Mouse (Mus musculus): ENCODE measurements around the gene Hmg20a. TPM values are rescaled to one million over a fixed set of nuclear protein-coding genes. Genes with fewer than 3 reads are reported as not detected.

Gene Hmg20a
- polyA plus RNA-seq, 1 experiment from 2014 or later, result 15.2 TPM

DNA sequence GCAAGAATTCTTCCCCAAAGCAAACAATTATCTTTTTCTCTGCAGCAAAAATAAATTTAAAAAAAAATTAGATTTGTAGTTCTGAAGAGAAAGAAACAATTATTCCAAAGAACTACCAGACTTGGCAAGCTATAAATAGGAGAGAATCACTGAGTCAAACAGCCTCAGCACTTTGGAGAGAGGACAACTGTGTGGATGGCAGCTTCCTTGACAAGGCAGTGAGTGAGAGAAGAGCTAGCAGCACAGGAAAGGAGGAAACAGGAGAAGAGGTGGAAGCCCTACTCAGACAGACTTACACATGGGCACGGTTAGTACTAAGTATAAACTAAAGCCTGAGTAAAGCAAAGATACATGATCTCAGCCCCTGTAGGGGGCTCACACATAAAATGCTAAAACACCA, 22.1 kb upstream of the Hmg20a start:
- no peaks in the 10 kb centered on the region for H3K27me3 ChIP-seq (ENCODE audit: control insufficient read depth, insufficient read depth, low read length)
- H3K4me1 ChIP-seq (replicated peaks; ENCODE audit: control insufficient read depth, insufficient read depth), result no peaks in the 10 kb centered on the region
- no peaks in the 10 kb centered on the region for H3K9me3 ChIP-seq (ENCODE audit: control insufficient read depth, low read length)
- no peak overlapping the region for H3K4me3 ChIP-seq (ENCODE audit: low read depth, low read length)
- ATAC-seq (ENCODE audit: low FRiP score, low TSS enrichment) (no peak), DNase-seq (ENCODE audit: low spot score) (no peak)
- TF ChIP-seq CTCF (IDR thresholded peaks at IDR 0.05; ENCODE audit: low read depth) (no peak), EP300 (optimal IDR thresholded peaks at IDR 0.05) (no peak)
- no peak overlapping the region for H3K27ac ChIP-seq (replicated peaks)
- H3K36me3 ChIP-seq (ENCODE audit: control insufficient read depth, insufficient read depth, low read length), result no peaks in the 10 kb centered on the region
- no peak overlapping the region for H3K4me2 ChIP-seq (replicated peaks; ENCODE audit: low read depth)
- WGBS, result 38% methylated on average over 1 of the region's 1 CpGs
- no peak overlapping the region for H3K9ac ChIP-seq (ENCODE audit: low read length)

DNA sequence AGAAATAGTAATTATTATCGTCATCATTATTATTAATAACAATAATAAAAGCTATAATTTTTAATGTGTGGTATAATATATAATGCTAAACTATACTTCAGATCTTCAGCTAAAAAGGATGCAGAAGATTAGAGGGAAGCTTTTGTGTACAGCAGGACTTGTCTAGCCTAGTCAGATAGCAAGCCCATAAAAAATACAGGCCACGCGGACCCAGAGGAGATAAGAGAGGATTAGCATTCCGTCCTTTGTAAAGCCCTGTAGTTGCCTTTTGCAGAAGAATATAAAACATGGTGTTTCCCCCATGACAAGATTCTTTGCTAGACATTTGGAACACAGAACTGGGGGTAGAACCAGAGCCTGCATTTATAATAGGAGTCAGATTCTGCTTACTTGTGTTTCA, 13.8 kb upstream of the Hmg20a start:
- H3K27me3 ChIP-seq (ENCODE audit: control insufficient read depth, insufficient read depth, low read length), result no peaks in the 10 kb centered on the region

DNA sequence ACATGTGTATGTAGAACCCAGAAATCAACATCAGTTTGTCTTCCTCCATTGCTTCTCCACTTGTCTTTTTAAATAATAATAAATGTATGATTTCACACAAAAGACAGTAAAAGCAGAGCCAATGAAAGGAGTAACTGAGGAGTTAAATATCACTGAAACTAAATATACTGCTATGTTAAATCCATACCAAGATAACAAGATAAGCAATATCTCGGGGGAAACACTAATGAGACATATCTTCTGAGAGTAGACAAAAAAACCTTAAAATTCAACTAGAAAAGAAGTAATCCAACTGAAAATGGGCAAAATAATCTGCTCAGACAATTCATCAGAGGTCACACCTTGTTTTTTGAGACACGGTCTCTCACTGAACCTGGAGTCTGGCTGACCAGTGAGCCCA, 8.5 kb upstream of the Hmg20a start:
- ATAC-seq (ENCODE audit: low FRiP score, low TSS enrichment) (no peak), DNase-seq (ENCODE audit: low spot score) (no peak)
- no peak overlapping the region for H3K4me3 ChIP-seq (ENCODE audit: low read depth, low read length)
- no peak overlapping the region for H3K9ac ChIP-seq (ENCODE audit: low read length)
- H3K4me2 ChIP-seq (replicated peaks; ENCODE audit: low read depth), result no peak overlapping the region
- no peaks in the 10 kb centered on the region for H3K4me1 ChIP-seq (replicated peaks; ENCODE audit: control insufficient read depth, insufficient read depth)
- no peaks in the 10 kb centered on the region for H3K9me3 ChIP-seq (ENCODE audit: control insufficient read depth, low read length)
- H3K27ac ChIP-seq (replicated peaks), result no peak overlapping the region
- H3K27me3 ChIP-seq (ENCODE audit: control insufficient read depth, insufficient read depth, low read length), result no peaks in the 10 kb centered on the region
- no peaks in the 10 kb centered on the region for H3K36me3 ChIP-seq (ENCODE audit: control insufficient read depth, insufficient read depth, low read length)
- TF ChIP-seq EP300 (optimal IDR thresholded peaks at IDR 0.05), result no peak
- TF ChIP-seq CTCF (IDR thresholded peaks at IDR 0.05; ENCODE audit: low read depth), result no peak
- WGBS, result 77% methylated on average over 2 of the region's 2 CpGs

More for the DNA sequence above, 13.8 kb upstream of the Hmg20a start:
- WGBS, result 46% methylated on average over 4 of the region's 4 CpGs
- H3K4me2 ChIP-seq (replicated peaks; ENCODE audit: low read depth), result no peak overlapping the region
- no peak for ATAC-seq (ENCODE audit: low FRiP score, low TSS enrichment)
- no peaks in the 10 kb centered on the region for H3K9me3 ChIP-seq (ENCODE audit: control insufficient read depth, low read length)
- no peak for TF ChIP-seq CTCF (IDR thresholded peaks at IDR 0.05; ENCODE audit: low read depth)
- TF ChIP-seq EP300 (optimal IDR thresholded peaks at IDR 0.05), result no peak
- DNase-seq (ENCODE audit: low spot score), result no peak
- H3K36me3 ChIP-seq (ENCODE audit: control insufficient read depth, insufficient read depth, low read length), result no peaks in the 10 kb centered on the region
- no peak overlapping the region for H3K9ac ChIP-seq (ENCODE audit: low read length)
- H3K4me1 ChIP-seq (replicated peaks; ENCODE audit: control insufficient read depth, insufficient read depth), result no peaks in the 10 kb centered on the region
- H3K27ac ChIP-seq (replicated peaks), result no peak overlapping the region
- H3K4me3 ChIP-seq (ENCODE audit: low read depth, low read length), result no peak overlapping the region

DNA sequence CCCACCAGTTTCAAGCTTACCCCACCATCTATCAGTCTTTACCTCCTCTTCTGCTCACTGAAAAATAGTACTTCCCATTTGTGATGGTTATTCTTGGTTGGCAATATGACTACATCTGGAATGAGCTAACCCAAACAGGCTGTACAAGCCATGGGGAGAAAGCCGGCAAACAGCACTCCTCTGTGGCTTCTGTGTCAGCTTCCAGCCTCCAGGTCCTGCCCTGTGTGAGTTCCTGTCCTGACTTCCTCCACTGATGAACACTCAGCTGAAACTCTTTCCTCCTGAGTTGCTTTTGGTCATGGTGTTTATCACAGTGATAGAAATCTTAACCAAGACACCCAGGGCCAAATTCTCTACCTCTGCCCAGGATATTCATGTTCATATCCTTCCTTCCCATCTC, 5.7 kb upstream of the Hmg20a start:
- Histone ChIP-seq H3K27ac (replicated peaks) (no peak overlapping the region), H3K4me1 (replicated peaks; ENCODE audit: control insufficient read depth, insufficient read depth) (no peaks in the 10 kb centered on the region), H3K4me2 (replicated peaks; ENCODE audit: low read depth) (no peak overlapping the region), H3K9ac (ENCODE audit: low read length) (no peak overlapping the region), H3K4me3 (ENCODE audit: low read depth, low read length) (no peak overlapping the region), H3K27me3 (ENCODE audit: control insufficient read depth, insufficient read depth, low read length) (no peaks in the 10 kb centered on the region), H3K36me3 (ENCODE audit: control insufficient read depth, insufficient read depth, low read length) (no peaks in the 10 kb centered on the region), H3K9me3 (ENCODE audit: control insufficient read depth, low read length) (no peaks in the 10 kb centered on the region)
- DNase-seq (ENCODE audit: low spot score) (no peak), ATAC-seq (ENCODE audit: low FRiP score, low TSS enrichment) (no peak)
- no peak for TF ChIP-seq EP300 (optimal IDR thresholded peaks at IDR 0.05)
- no peak for TF ChIP-seq CTCF (IDR thresholded peaks at IDR 0.05; ENCODE audit: low read depth)
- WGBS, result 64% methylated on average over 1 of the region's 1 CpGs

DNA sequence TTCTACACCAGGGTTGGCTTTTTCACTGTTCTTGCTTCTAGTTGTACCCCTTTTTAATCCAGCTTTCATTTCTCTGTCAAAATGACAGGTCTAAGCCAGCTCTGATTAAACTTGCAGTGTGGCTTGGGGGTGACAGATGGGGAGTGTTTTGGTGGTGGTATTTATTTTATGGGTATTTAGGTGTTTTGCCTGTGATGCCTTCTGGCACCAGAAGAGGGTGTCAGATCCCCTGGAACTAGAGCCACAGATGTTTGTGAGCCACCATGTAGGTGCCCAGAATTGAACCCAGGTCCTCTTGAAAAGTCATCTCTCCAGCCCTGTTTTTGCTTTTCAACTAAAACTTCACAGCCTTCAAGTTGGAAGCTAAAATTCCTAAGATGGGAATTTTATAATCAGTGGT, 4.1 kb upstream of the Hmg20a start:
- Histone ChIP-seq H3K4me1 (replicated peaks; ENCODE audit: control insufficient read depth, insufficient read depth) (no peaks in the 10 kb centered on the region), H3K27ac (replicated peaks) (no peak overlapping the region), H3K4me2 (replicated peaks; ENCODE audit: low read depth) (no peak overlapping the region), H3K27me3 (ENCODE audit: control insufficient read depth, insufficient read depth, low read length) (no peaks in the 10 kb centered on the region), H3K36me3 (ENCODE audit: control insufficient read depth, insufficient read depth, low read length) (no peaks in the 10 kb centered on the region), H3K9ac (ENCODE audit: low read length) (no peak overlapping the region), H3K4me3 (ENCODE audit: low read depth, low read length) (no peak overlapping the region), H3K9me3 (ENCODE audit: control insufficient read depth, low read length) (no peaks in the 10 kb centered on the region)
- ATAC-seq (ENCODE audit: low FRiP score, low TSS enrichment) (no peak), DNase-seq (ENCODE audit: low spot score) (no peak)
- no peak for TF ChIP-seq EP300 (optimal IDR thresholded peaks at IDR 0.05)
- TF ChIP-seq CTCF (IDR thresholded peaks at IDR 0.05; ENCODE audit: low read depth), result peak; percentile 46

DNA sequence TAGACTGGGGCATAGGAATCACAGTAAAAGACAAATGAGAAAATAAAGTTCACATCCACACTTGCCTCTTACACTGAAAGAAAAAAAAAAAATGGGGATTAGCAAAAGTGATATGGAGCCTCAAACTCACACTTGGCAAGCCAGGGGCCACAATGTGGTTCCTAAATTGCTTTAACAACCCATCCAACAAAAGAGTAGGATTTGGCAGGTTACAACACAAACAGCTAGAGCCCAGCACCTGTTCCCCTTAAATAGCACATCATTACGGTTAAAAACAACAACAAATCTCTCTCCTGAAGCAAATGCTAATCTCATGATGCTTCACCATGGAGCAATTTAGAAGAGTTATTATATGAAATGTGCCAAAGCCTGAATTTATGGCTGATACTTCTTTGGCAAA, 3.0 kb upstream of the Hmg20a start:
- no peak overlapping the region for H3K4me3 ChIP-seq (ENCODE audit: low read depth, low read length)
- H3K9ac ChIP-seq (ENCODE audit: low read length), result no peak overlapping the region
- H3K9me3 ChIP-seq (ENCODE audit: control insufficient read depth, low read length), result no peaks in the 10 kb centered on the region
- H3K4me1 ChIP-seq (replicated peaks; ENCODE audit: control insufficient read depth, insufficient read depth), result no peaks in the 10 kb centered on the region
- H3K4me2 ChIP-seq (replicated peaks; ENCODE audit: low read depth), result no peak overlapping the region
- H3K27ac ChIP-seq (replicated peaks), result no peak overlapping the region
- no peaks in the 10 kb centered on the region for H3K36me3 ChIP-seq (ENCODE audit: control insufficient read depth, insufficient read depth, low read length)
- DNase-seq (ENCODE audit: low spot score) (no peak), ATAC-seq (ENCODE audit: low FRiP score, low TSS enrichment) (no peak)
- TF ChIP-seq EP300 (optimal IDR thresholded peaks at IDR 0.05), result no peak
- TF ChIP-seq CTCF (IDR thresholded peaks at IDR 0.05; ENCODE audit: low read depth), result no peak
- 59% methylated on average over 1 of the region's 1 CpGs for WGBS
- no peaks in the 10 kb centered on the region for H3K27me3 ChIP-seq (ENCODE audit: control insufficient read depth, insufficient read depth, low read length)

Data from stomach, postnatal 0 days (tissue).